Mouse (Mus musculus) layer of hippocampus, adult 8-10 months (tissue): ENCODE data around the gene Aldh3b3. TPM values are rescaled to one million over a fixed set of nuclear protein-coding genes. Genes with fewer than 3 reads are reported as not detected.
"Not testable (repeated sequence)": the region's sequence is repeated elsewhere in the genome, so short reads cannot be mapped to it uniquely, and the experiment has no call there.

Source experiments
- DNase-seq, 2 experiments: peaks; one replicate each; pipeline ENCODE4 v3.0.0; 2022; ENCODE audit warnings: low spot score in 2 of 2
- total RNA-seq, 4 experiments: library from RNA; stranded (reverse); gene quantifications; 2 replicates each; pipeline ENCODE4 v1.2.4; 2022

Aldh3b3 gene
- total RNA-seq, 4 experiments from 2014 or later = not detected

DNA sequence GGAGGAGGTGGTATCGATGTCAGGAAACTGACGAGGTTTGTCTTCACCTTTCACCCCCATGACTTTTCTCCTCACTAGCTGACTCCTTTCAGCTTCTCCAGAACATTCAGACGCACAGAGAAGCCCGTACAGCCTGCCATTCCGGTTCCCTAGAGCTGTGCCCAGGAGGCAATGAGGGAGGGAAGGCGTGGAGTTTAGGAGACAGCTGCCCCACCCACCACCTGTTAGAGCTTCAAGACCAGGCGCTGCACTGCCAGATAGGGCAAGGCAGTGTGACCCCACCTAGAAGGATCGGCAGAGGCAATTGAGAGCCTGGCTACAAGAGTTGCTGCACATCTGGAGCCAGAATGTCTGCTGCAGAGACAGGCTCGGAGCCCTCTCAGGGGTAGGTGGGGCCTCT, 13.8 kb downstream of the Aldh3b3 start, which contains the start of gene Aldh3b2:
TSS of gene Aldh3b2 (plus strand) at position 100 of the 400 bp plus-strand sequence.
- no peak for DNase-seq

DNA sequence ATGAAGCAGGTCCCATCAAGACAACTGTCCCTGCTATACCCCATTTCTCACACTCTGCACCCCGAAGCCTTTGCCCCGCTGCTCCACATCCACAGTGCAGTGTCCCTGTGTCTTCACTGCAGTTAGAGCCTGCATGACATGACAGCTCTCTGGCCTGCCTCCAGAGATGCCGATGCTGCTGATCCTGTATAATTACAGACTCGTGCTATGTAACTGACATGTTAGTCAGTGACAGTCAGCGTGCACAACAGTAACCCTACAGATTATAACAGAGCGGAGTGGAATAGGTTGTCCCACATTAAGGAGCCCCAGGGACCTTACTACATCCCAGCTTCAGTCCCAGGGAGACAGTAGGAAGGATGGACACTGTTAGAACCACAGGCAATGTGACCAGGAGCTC, 16.2 kb downstream of the Aldh3b3 start:
- DNase-seq = not testable (repeated sequence)

DNA sequence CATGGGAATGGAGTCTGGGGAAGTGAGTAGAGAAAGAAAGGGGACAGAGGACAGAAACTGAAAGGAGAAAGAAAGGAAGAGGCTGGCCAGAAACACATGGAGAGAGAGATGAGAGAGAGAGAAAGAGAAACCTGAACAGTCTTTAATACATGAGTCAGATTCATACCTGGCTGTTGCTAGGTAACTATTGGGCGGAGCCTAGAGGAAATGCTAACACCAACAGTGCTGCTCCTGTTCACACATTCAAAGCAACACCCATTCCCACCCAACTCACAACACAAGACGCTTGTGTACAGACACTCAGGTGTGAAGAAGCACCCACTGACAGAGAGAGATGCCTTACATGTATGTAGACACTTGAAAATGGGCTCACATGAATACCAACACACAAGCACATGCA, 17.4 kb downstream of the Aldh3b3 start:
- DNase-seq = no peak

DNA sequence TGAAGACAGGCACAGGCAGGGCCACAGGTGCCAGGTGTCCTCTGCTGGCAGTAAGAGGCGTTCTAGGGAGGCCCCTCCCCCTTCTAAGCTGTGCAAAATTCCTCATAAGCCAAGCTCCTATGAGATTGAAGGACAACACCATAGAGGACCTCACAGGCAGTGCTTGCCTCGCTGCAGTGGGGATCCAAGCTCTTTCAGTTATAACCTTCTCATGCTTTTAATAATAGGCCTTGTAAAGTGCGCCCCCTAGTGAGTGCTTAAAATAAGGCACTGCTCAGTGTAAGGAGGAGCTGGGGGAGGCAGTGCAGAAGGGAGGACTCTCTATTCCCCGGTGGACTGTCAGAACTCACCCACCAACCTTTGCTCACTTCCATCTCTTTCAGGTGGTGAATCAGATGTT, 21.9 kb downstream of the Aldh3b3 start:
- peak; percentile 66 to 79 for DNase-seq

DNA sequence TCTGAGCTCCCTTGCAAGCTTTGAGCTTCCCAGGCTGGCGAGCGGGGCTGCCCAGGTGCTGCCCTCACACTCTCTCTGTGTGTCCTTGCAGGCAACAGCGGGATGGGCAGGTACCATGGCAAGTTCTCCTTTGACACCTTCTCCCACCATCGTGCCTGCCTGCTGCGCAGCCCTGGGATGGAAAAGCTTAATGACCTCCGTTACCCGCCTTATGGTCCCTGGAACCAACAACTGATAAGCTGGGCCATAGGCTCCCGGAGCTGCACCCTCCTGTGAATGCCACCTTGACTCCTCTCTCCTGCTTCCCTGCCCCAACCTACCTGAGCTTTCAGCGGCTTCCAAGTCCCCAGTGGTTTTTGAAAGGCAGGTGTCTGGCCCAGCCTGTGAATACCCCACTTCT, 22.5 kb downstream of the Aldh3b3 start:
- no peak for DNase-seq

DNA sequence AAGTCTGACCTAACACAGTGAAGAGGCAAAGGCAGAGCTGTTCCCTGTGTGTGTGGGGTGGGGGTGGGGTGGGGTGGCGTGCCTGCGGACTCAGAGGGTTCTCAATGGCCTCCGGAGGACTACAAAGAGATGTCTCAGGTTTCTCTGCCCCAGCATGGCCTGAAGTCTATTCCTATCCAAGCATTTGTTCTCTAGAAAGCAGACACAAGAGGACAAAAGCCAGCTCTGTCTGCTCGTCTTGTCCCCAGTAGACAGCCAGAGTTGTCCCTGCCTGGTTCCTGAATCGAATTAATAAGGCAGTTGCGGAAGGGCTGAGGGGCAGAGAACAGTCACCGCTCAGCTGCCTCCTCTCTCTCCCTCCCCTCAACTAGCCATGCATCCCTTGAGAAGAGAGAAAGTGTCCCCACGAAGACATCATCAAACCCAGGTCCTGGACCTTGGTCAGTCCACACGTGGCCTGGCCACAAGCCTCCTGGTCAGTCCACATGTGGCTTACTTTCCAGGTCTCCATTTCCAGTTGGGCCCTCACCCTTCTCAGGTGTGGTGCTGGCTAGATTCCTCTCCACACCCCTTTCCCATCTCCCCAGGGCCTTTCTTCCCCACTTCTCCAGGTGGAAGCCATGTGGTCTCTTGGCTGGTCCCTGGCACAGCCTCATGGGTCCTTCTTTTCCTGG, 25.2 kb downstream of the Aldh3b3 start:
- DNase-seq = no peak

DNA sequence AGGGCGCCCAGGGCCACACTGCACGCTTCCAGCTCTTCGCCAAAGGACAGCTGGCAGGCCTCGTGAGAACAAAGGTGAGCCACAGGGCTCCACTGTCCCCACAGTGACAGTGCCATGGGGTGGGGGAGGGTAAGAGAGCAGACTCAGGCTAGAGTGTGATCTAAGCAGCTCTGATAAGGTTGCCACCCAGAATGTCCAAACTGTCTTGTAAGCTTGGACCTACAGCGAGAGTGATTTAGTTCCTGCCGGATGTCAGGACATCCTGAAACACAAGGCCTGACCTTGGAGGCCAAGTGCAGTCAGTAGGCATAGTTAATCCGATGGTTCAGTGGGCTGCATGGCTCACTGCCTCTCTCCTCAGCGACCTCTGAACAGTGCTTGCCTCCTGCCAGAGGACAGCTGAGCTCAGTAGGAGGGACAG, 26.8 kb downstream of the Aldh3b3 start:
- no peak for DNase-seq

DNA sequence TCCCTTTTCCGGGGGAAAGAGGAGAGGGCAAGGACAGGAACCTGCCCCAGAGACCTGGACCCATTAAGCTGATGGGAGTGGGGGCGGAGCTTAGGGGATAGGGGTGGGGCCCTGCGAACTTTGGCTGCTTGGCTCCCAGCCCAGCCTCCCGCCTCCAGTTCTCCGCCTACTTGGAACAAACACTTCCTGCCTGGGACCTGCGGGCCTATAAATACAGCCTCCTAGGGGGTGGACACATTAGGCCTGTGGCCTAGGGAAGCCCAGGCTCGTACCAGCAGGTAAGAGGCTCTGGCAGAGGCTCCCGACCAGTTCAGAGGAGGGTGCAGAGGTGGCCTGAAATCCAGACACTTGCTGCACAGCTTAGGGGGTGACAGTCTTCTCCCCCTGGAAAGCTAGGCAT, 27.9 kb downstream of the Aldh3b3 start, which contains the start of gene Acy3:
TSS of gene Acy3 (plus strand) at position 237 of the 400 bp plus-strand sequence.
- peak in 1 of 2 experiments; percentile 47 for DNase-seq

DNA sequence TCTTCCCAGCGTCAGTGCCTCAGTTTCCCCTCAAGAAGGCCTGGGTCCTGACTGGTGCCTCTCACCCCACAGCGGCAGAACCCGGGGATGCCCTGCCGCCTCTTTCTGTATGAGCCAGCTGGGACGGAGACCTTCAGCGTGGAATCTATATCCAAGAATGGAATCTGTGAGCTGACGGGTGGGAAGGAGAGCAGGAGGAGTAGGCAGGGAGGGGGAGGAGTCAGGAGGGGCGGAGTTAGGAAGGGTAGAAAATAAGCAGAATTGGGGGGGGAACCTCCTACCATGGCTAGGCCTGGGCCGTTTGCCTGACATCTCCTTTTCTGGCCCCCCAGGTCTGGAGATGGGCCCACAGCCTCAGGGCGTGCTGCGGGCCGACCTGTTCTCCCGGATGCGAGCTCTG, 29.6 kb downstream of the Aldh3b3 start:
- DNase-seq = no peak

DNA sequence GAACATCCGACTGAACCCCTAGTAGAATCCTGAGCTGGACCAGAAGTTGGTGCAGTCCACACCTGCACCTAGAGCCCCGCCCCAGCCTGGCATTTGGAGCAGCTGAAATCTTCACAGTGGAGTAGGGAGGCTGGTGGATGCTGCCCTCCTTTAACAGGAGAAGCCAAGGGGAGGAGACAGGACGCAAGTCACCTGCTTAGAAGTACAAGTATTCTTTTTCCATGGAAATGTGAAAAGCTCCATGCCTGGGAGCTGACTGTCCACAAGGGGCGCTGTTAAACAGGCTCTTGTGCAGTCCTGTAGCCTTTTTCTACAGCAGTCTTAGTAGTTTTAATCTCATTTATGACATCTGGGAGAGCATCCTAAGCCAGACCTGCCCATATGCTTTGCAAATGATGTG, 30.3 kb downstream of the Aldh3b3 start:
- DNase-seq = no peak

DNA sequence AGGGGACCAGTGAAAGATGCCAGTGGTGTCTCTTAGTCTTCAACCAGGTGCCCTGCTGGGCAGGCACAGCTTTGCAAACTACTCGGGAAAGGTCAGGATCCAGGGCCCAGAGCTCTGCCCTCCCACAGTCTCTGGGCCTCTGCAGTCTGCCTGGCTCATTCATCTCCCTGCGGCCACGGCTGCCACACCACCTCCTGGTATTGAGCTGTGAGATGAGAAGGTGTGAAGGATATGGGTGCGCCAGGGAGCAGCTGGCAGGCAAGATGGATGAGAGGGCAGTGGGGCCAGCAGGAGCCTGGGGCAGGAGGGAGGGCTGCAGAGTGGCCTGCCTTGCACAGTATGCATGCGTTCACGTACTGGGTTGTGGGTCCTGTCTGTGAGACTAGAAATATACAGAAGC, 32.4 kb downstream of the Aldh3b3 start:
- no peak for DNase-seq

DNA sequence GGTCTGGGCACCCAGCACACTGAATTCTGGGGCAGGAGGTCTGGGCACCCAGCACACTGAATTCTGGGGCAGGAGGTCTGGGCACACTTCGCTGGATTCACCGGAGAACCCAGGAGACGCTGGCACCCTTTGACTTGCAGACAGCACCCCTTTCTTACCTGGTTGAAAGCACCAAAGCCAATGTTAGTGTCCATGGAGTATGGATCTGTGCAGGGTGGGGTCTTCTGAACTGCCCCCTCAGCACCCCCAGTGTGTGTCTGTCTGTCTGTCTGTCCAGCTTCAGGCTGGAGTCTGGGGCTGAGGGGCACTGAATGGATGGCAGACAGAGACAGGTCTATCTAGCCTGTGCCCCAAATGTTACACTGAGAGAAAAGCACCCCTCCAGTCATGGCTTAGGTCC, 33.1 kb downstream of the Aldh3b3 start:
- DNase-seq = no peak

DNA sequence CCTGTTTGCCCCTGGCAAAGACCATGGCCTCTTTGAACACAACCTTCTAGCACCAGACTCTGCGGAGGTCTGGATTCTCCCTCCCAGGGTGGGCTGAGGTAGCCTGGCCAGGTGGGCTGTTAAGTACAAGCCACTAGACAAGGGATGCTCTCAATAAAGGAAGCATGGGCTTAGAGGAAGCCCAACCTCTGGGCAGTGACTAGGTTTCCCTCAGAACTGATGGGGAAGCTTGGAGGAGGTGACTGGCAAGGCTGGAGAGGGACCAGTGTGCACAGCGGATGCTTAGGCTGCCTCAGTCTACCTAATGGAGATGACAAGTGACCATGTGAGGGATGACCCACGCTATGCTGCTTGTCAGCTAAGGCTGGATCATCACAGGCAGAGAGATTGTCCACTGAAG, 33.5 kb downstream of the Aldh3b3 start:
- no peak for DNase-seq

DNA sequence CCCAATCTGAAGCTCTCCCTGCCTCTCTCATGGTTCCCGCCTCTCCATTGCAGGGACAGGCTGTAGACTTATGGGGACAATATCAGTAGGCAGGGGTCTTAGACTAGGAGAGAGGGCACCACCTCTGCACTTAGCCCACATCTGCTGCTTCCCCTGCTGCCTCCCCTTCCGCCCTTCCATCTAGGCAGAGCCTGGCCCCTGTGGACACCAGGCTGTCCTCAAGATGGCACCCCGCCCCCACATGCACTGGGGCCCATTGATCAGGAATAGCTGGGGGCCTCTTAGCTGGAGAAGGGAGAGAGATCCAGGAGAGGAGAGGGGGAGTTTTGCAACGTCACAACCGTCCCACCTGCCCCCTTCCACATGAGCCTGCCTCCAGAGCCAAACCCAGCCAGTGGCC, 34.0 kb downstream of the Aldh3b3 start, which contains the start of gene Tbx10:
TSS of gene Tbx10 (plus strand) at position 337 of the 400 bp plus-strand sequence.
- no peak for DNase-seq

DNA sequence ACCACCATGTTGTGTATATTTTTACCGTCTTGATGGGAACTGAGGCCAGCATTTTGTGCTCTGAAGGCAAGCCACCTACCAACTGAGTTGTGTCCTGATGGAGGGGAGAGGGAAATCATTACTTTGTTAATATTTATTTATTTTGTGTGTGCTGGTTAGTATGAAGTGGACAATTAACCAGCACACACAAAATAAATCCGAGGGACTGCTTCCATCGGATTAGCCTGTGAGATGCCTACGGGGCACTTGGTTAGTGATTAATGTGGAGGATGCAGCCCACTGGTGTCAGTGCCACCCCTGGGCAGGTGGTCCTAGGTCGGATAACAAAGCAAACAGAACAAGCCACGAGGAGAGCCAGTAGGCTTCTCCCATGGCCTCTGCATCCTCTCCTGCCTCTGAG, 36.5 kb downstream of the Aldh3b3 start:
- no peak for DNase-seq

DNA sequence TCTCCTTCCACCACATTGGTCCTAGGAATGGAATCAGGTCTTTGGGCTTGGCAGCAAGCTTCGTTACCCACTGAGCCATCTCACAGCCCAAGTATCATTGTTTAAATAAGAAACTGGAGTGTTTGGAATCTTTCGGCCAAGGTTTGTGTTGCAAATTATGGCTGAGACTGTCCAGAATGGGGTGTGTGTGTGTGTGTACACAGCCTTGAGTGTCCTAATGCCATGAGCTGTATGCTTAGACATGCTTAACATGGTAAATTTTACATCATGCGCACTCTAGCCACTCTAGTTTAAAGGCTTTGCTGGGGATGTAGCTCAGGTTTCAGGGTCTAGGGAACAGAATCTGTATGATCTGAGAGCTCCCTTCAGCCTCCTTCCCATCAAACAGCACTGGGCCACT, 37.1 kb downstream of the Aldh3b3 start:
- no peak for DNase-seq

DNA sequence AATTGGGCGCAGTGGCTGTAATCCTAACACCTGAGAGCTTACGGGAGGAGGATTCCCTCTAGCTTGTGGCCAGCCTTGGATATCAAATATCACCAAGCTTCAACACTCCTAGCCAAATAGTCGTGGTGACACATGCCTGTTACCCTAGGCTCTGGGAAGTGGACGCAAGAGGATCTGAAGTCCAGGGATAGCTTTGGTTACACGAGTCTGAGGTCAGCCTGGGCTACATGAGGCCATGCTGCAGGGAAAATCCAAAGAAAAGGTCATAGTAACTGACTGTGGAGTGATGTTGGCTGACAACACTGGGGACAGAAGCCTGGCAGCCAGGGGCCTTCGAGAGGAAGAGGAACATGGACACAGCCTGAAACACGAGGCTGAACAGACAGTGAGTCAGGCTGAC, 37.7 kb downstream of the Aldh3b3 start:
- DNase-seq = no peak

DNA sequence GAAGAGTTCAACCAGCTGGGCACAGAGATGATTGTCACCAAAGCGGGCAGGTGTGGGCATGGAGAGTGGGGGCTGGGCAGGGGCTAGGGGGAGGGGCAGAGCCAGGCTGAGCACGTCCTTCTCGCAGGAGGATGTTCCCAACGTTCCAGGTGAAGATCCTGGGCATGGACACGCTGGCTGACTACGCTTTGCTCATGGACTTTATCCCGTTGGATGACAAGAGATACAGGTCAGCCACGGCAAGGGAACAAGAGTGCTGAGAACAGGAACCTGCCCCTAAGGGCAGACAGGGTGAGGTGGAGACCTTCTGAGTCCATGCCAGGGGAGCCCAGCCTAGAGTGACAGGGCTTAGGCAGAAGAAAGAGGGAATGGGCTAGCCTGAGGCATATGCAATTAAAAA, 38.3 kb downstream of the Aldh3b3 start:
- no peak for DNase-seq

DNA sequence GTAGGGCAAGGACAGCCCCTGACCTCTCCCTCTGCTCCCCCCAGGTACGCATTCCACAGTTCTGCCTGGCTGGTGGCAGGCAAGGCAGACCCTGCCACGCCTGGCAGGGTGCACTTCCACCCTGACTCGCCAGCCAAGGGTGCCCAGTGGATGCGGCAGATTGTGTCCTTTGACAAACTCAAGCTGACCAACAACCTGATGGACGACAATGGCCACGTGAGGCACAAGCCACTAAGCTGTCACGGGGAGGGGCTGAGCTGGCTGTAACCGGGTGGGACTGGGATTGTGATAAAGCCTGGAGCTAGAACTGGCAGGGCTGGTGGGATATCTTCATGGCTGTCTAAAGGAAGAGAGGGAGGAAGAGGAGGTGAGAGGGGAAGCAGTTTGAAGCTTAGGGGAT, 38.8 kb downstream of the Aldh3b3 start:
- DNase-seq = no peak

DNA sequence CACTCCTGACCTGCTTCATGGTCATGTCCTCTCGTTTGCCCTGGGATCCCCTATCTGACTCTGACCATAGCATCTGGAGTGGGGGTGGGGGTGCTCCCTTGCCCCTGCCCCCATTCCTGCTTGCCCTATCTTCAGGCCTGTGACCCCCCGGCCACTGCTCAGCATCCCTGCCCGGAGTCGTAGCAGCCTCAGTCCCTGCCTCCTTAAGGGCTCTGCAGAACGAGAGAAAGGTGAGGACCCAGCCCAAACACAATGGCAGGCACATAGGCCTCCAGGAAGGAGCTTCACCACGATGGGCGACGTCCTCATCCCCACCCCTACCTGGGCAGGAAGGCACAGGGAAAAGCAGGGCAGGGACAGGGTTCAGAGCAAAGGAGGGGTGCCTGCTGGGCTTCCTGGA, 39.9 kb downstream of the Aldh3b3 start:
- no peak for DNase-seq

DNA sequence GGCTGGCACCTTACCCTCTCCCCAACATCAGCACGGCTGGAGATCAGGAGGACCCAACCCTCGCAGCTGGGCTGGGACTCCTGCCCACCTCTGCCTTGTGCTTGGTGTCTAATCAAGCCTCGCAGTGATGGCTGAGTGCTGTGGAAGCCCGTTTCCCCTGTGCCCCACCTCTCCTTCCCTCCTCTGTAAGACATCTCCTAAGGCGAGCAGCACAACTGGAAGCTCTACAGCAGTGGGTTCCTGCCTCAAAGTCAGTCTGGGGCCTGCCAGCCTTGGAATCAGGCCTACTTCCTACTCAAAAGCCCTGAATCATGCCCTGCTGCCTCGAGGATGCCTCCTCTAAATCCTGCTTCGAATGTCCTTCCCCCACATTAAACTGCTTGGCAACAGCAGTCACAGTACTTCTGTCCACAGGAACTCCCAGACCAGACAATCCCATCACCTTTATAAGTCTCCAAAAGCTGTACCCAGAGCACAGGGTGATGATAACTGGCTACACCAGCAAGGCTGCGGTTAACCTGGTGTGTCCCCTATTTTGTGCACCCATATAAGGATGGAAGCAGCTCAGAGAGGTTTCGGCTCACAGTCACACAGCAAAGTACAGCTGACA, 40.8 kb downstream of the Aldh3b3 start:
- DNase-seq = no peak

DNA sequence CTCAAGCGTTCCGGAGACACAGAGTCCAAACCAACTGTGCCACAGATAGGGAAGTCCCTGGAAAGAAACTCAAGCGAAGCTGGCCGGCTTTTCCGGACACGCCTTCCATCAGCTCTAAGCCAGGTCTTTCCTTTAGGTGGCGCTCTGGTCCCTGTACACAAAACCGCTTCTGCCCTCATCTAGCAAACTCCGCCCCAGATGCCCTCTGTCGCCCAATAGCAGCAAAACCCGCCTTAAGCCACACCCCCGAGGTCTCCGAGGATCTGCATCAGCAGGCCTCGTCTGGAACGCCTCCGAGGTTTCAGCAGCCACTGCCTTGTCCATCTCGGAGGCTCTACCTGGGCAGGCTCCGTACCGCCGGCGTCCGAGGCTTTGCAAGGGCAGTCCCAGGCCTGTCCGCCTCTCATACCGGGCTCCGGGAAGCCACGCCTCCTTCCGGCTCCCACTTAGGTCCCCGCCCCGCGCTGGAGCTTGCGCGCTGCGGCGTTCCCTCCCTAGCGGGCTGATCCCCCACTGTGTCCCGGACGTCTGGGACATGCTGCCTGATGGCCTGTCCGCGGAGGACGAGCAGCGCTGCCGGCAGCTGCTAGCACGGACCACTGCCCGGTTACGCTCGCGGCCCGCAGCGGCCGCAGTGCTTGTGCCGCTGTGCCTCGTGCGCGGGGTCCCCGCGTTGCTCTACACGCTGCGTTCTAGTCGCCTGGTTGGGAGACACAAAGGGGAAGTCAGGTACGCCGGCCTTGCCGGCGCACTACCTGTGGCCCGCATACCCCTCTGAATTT, 41.9 kb downstream of the Aldh3b3 start, which contains the start of the genes Nudt8 and Gm49405:
TSS of gene Nudt8 (plus strand) at position 462 of the 782 bp plus-strand sequence.
TSS of gene Gm49405 (plus strand) at position 508 of the 782 bp plus-strand sequence.
- DNase-seq = peak; percentile 95 to 97
